Mouse (Mus musculus): ENCODE results near the gene Pld5. TPM values are rescaled to one million over a fixed set of nuclear protein-coding genes. Genes with fewer than 3 reads are reported as not detected.

The Pld5 gene
- polyA plus RNA-seq (2015; fragmentation: Nextera tagmentation; extraction: Ambion mirVana): 0.48 and 0.80 TPM in 2 replicates

GRCm38 (mm10) chr1:176274667-176275610, at the start of gene Pld5:
Pld5 (minus strand) TSS chr1:176275312.
- Histone ChIP-seq H3K9me3 (no peaks in the 10 kb centered on the region), H3K9ac (no peak within 1 kb of the TSS), H3K4me1 (peaks cover 4% of the 10 kb centered on the region; the same call in 1 of the 2 replicates), H3K4me2 (peak within 1 kb of the TSS; percentile 93), H3K27me3 (replicated peaks) (peaks cover 16% of the 10 kb centered on the region), H3K4me3 (replicated peaks) (peak within 1 kb of the TSS; percentile 49), H3K27ac (no peak within 1 kb of the TSS), H3K36me3 (no peaks in the 10 kb centered on the region)
- ATAC-seq (ENCODE audit: insufficient read depth, low FRiP score, low read depth): peak; percentile 90
- 1% methylated on average over 80 of the region's 86 CpGs for WGBS

GRCm38 (mm10) chr1:176315063-176315462, 40.0 kb upstream of the Pld5 start:
- Histone ChIP-seq H3K4me1 (no peaks in the 10 kb centered on the region), H3K4me3 (replicated peaks) (no peak overlapping the region), H3K9me3 (no peaks in the 10 kb centered on the region), H3K4me2 (no peak overlapping the region), H3K27me3 (replicated peaks) (no peaks in the 10 kb centered on the region), H3K9ac (no peak overlapping the region), H3K36me3 (no peaks in the 10 kb centered on the region), H3K27ac (no peak overlapping the region)
- WGBS: 84% methylated on average over 2 of the region's 2 CpGs
- ATAC-seq (ENCODE audit: insufficient read depth, low FRiP score, low read depth): no peak

GRCm38 (mm10) chr1:176310174-176310573, 35.1 kb upstream of the Pld5 start:
- no peaks in the 10 kb centered on the region for H3K36me3 ChIP-seq
- no peak overlapping the region for H3K9ac ChIP-seq
- H3K27me3 ChIP-seq (replicated peaks): no peaks in the 10 kb centered on the region
- no peak overlapping the region for H3K4me3 ChIP-seq (replicated peaks)
- H3K27ac ChIP-seq: no peak overlapping the region
- ATAC-seq (ENCODE audit: insufficient read depth, low FRiP score, low read depth): no peak
- no peaks in the 10 kb centered on the region for H3K9me3 ChIP-seq
- no peaks in the 10 kb centered on the region for H3K4me1 ChIP-seq
- WGBS: 70% methylated on average over 3 of the region's 3 CpGs
- no peak overlapping the region for H3K4me2 ChIP-seq

GRCm38 (mm10) chr1:176289396-176289795, 14.3 kb upstream of the Pld5 start:
- H3K4me2 ChIP-seq: no peak overlapping the region
- WGBS: 47% methylated on average over 5 of the region's 5 CpGs
- H3K27ac ChIP-seq: no peak overlapping the region
- no peaks in the 10 kb centered on the region for H3K27me3 ChIP-seq (replicated peaks)
- no peak overlapping the region for H3K4me3 ChIP-seq (replicated peaks)
- H3K36me3 ChIP-seq: no peaks in the 10 kb centered on the region
- ATAC-seq (ENCODE audit: insufficient read depth, low FRiP score, low read depth): no peak
- no peaks in the 10 kb centered on the region for H3K4me1 ChIP-seq
- H3K9me3 ChIP-seq: no peaks in the 10 kb centered on the region
- no peak overlapping the region for H3K9ac ChIP-seq

GRCm38 (mm10) chr1:176275611-176275980, 484 bp upstream of the Pld5 start:
- 12% methylated on average over 11 of the region's 11 CpGs for WGBS
- no peak overlapping the region for H3K9ac ChIP-seq
- ATAC-seq (ENCODE audit: insufficient read depth, low FRiP score, low read depth): no peak
- peak overlapping the region; percentile 93 for H3K4me2 ChIP-seq
- no peaks in the 10 kb centered on the region for H3K36me3 ChIP-seq
- H3K9me3 ChIP-seq: no peaks in the 10 kb centered on the region
- peak overlapping the region; percentile 49 for H3K4me3 ChIP-seq (replicated peaks)
- H3K27ac ChIP-seq: no peak overlapping the region
- peaks cover 4% of the 10 kb centered on the region; the same call in 1 of the 2 replicates for H3K4me1 ChIP-seq
- H3K27me3 ChIP-seq (replicated peaks): peaks cover 16% of the 10 kb centered on the region

GRCm38 (mm10) chr1:176248717-176249030, 26.4 kb downstream of the Pld5 start:
- Histone ChIP-seq H3K4me3 (replicated peaks) (no peak overlapping the region), H3K9ac (no peak overlapping the region), H3K27ac (no peak overlapping the region), H3K4me1 (no peaks in the 10 kb centered on the region), H3K4me2 (no peak overlapping the region), H3K27me3 (replicated peaks) (no peaks in the 10 kb centered on the region), H3K36me3 (no peaks in the 10 kb centered on the region), H3K9me3 (no peaks in the 10 kb centered on the region)
- no peak for ATAC-seq (ENCODE audit: insufficient read depth, low FRiP score, low read depth)
- 65% methylated on average over 5 of the region's 5 CpGs for WGBS

- no peak overlapping the region for H3K4me2 ChIP-seq
- H3K9me3 ChIP-seq: no peaks in the 10 kb centered on the region
- H3K27me3 ChIP-seq (replicated peaks): no peaks in the 10 kb centered on the region
- 77% methylated on average over 9 of the region's 9 CpGs for WGBS
- no peaks in the 10 kb centered on the region for H3K4me1 ChIP-seq
- H3K9ac ChIP-seq: no peak overlapping the region
- ATAC-seq (ENCODE audit: insufficient read depth, low FRiP score, low read depth): no peak
- H3K27ac ChIP-seq: no peak overlapping the region
- no peak overlapping the region for H3K4me3 ChIP-seq (replicated peaks)
- no peaks in the 10 kb centered on the region for H3K36me3 ChIP-seq
These were observed 27.0 kb downstream of the Pld5 start for GRCm38 (mm10) chr1:176247885-176248716.

- 83% methylated on average over 2 of the region's 2 CpGs for whole genome bisulfite sequencing
- no peaks in the 10 kb centered on the region for H3K27me3 ChIP-seq (replicated peaks)
- no peak overlapping the region for H3K4me3 ChIP-seq (replicated peaks)
- no peak overlapping the region for H3K4me2 ChIP-seq
- no peaks in the 10 kb centered on the region for H3K9me3 ChIP-seq
- H3K4me1 ChIP-seq: no peaks in the 10 kb centered on the region
- H3K9ac ChIP-seq: no peak overlapping the region
- no peak overlapping the region for H3K27ac ChIP-seq
- ATAC-seq (ENCODE audit: insufficient read depth, low FRiP score, low read depth): no peak
- no peaks in the 10 kb centered on the region for H3K36me3 ChIP-seq
These were observed 35.9 kb downstream of the Pld5 start for GRCm38 (mm10) chr1:176239199-176239598.

- WGBS: 82% methylated on average over 10 of the region's 10 CpGs
- H3K4me3 ChIP-seq (replicated peaks): no peak overlapping the region
- H3K36me3 ChIP-seq: no peaks in the 10 kb centered on the region
- no peaks in the 10 kb centered on the region for H3K4me1 ChIP-seq
- no peaks in the 10 kb centered on the region for H3K9me3 ChIP-seq
- no peaks in the 10 kb centered on the region for H3K27me3 ChIP-seq (replicated peaks)
- no peak overlapping the region for H3K4me2 ChIP-seq
- H3K27ac ChIP-seq: no peak overlapping the region
- no peak overlapping the region for H3K9ac ChIP-seq
- no peak for ATAC-seq (ENCODE audit: insufficient read depth, low FRiP score, low read depth)
These were observed 51.3 kb downstream of the Pld5 start for GRCm38 (mm10) chr1:176223794-176224193.

GRCm38 (mm10) chr1:176223196-176223595, 51.9 kb downstream of the Pld5 start:
- Histone ChIP-seq H3K9ac (no peak overlapping the region), H3K27me3 (replicated peaks) (no peaks in the 10 kb centered on the region), H3K36me3 (no peaks in the 10 kb centered on the region), H3K27ac (no peak overlapping the region), H3K4me1 (no peaks in the 10 kb centered on the region), H3K4me3 (replicated peaks) (no peak overlapping the region), H3K9me3 (no peaks in the 10 kb centered on the region), H3K4me2 (0 out of 2 replicates have a peak overlapping the region, but pooled peaks have one; percentile 19)
- no peak for ATAC-seq (ENCODE audit: insufficient read depth, low FRiP score, low read depth)
- WGBS: 8% methylated on average over 12 of the region's 12 CpGs

- Histone ChIP-seq H3K27me3 (replicated peaks) (no peaks in the 10 kb centered on the region), H3K9ac (no peak overlapping the region), H3K9me3 (no peaks in the 10 kb centered on the region), H3K36me3 (no peaks in the 10 kb centered on the region), H3K4me3 (replicated peaks) (no peak overlapping the region), H3K4me2 (no peak overlapping the region), H3K27ac (no peak overlapping the region), H3K4me1 (no peaks in the 10 kb centered on the region)
- no peak for ATAC-seq (ENCODE audit: insufficient read depth, low FRiP score, low read depth)
- 86% methylated on average over 5 of the region's 5 CpGs for WGBS
These were observed 56.9 kb downstream of the Pld5 start for GRCm38 (mm10) chr1:176218217-176218616.
